Mouse (Mus musculus) lung, postnatal 0 days (tissue): Measurements from ENCODE around the gene Mmachc.

Experiments
- CTCF ChIP-seq: IDR thresholded peaks from 2 replicates; pipeline ENCODE4 v1.5.1; 2016; ENCODE audit warnings: antibody characterized with exemption, mild to moderate bottlenecking
- EP300 ChIP-seq: IDR thresholded peaks from 2 replicates; pipeline ENCODE4 v1.6.1; 2016; ENCODE audit warnings: antibody characterized with exemption, mild to moderate bottlenecking, control low read depth

DNA sequence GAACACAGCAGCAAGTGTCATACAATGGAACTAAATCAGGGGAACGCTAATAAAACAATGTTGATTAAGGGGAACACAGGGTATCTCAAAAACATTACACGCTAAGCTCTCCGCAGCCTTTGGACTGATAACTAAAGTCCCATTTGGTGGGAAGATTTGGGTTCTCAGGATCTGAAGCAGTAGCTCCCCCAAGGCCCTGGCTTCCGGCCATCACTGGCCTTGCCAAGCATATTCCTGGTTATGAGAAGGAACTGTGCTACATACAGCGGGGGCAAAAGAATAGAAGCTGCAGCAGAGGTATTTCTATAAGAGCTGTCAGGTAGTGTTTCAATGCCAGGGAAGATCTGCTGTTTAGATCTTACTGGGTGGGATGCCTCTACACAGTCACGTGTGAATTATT lies 55.0 kb downstream of the Mmachc start:
- no peak for TF ChIP-seq CTCF
- no peak for TF ChIP-seq EP300
